28 mouse cellular contexts compared by ENCODE assay signal in genomic region chr4:141685499-141685898, GRCm38 (mm10). TPM values are rescaled to one million over a fixed set of nuclear protein-coding genes. Genes with fewer than 3 reads are reported as not detected.
DNase-seq lines count a peak whose midpoint lies in the region; ATAC-seq and TF ChIP-seq lines count a peak whose summit lies in the region.
"Had no signal": no experiment of that assay in that cellular context is flagged by ENCODE, and none has a peak within 500 bp of the region (broad histone marks: within the 10 kb centered on the region; RNA-seq: fewer than 3 reads in every experiment).

Gene Rsc1a1, minus strand, starts transcription at chr4:141685599.

- no peaks in the 10 kb centered on the region for H3K27me3 ChIP-seq in liver, adult 2 months (ENCODE audit: control insufficient read depth, insufficient read depth, low read length)
- H3K27me3 ChIP-seq in liver, postnatal 0 days (ENCODE audit: insufficient read depth, low read length) = no peaks in the 10 kb centered on the region
- no peaks in the 10 kb centered on the region for H3K27me3 ChIP-seq in thymus, adult 2 months (ENCODE audit: control insufficient read depth, insufficient read depth, low read length)
- no peaks in the 10 kb centered on the region for H3K27me3 ChIP-seq in small intestine, adult 2 months (ENCODE audit: control insufficient read depth, insufficient read depth, low read length)
- H3K27me3 ChIP-seq: CH12.LX; hindbrain, embryonic 13.5 days; liver, embryonic 15.5 days had no signal

- H3K9me3 ChIP-seq in liver, postnatal 0 days (ENCODE audit: low read length) = no peaks in the 10 kb centered on the region
- H3K9me3 ChIP-seq: G1E; hindbrain, embryonic 13.5 days; liver, embryonic 15.5 days had no signal

- TF ChIP-seq POLR2A in liver, adult 2 months (IDR thresholded peaks at IDR 0.05; ENCODE audit: extremely low read depth, insufficient read depth, low read length) = no peak
- no peak for TF ChIP-seq POLR2A in thymus, adult 2 months (IDR thresholded peaks at IDR 0.05; ENCODE audit: control insufficient read depth, extremely low read depth, insufficient read depth, low read length, poor library complexity)
- no peak for TF ChIP-seq POLR2A in small intestine, adult 2 months (IDR thresholded peaks at IDR 0.05; ENCODE audit: low read depth, low read length)

- ATAC-seq in liver, postnatal 0 days = no peak
- ATAC-seq: forebrain, embryonic 16.5 days; intestine, embryonic 16.5 days had no signal

- no peak for TF ChIP-seq EP300 in liver, postnatal 0 days (IDR thresholded peaks at IDR 0.05; ENCODE audit: low read depth)

- H3K4me1 ChIP-seq in liver, adult 2 months (ENCODE audit: control insufficient read depth, insufficient read depth, low read length) = peaks cover 4% of the 10 kb centered on the region
- no peaks in the 10 kb centered on the region for H3K4me1 ChIP-seq in liver, postnatal 0 days (ENCODE audit: insufficient read depth)
- H3K4me1 ChIP-seq in thymus, adult 2 months (replicated peaks; ENCODE audit: control insufficient read depth, insufficient read depth, low read length) = no peaks in the 10 kb centered on the region
- H3K4me1 ChIP-seq in small intestine, adult 2 months (ENCODE audit: control insufficient read depth, insufficient read depth, insufficient read length, low read length) = no peaks in the 10 kb centered on the region
- H3K4me1 ChIP-seq: hindbrain, embryonic 13.5 days had no signal

- no peaks in the 10 kb centered on the region for H3K79me2 ChIP-seq in liver, adult 2 months (ENCODE audit: control insufficient read depth, insufficient read depth, low read length)

- no peak within 1 kb of the TSS for H3K4me3 ChIP-seq in gastrocnemius, adult 2 months
- no peak within 1 kb of the TSS for H3K4me3 ChIP-seq in liver, adult 2 months (ENCODE audit: insufficient read depth, low read depth, low read length)
- no peak within 1 kb of the TSS for H3K4me3 ChIP-seq in liver, postnatal 0 days (ENCODE audit: low read depth, low read length)
- H3K4me3 ChIP-seq in thymus, adult 2 months (ENCODE audit: control insufficient read depth, insufficient read depth, low read length) = no peak within 1 kb of the TSS
- no peak within 1 kb of the TSS for H3K4me3 ChIP-seq in small intestine, adult 2 months (ENCODE audit: low read depth, low read length)
- H3K4me3 ChIP-seq: erythroblast, embryonic 14.5 days; hindbrain, embryonic 13.5 days; liver, embryonic 15.5 days had no signal

- H3K36me3 ChIP-seq in liver, adult 2 months (ENCODE audit: control insufficient read depth, insufficient read depth, low read length) = peaks cover 73% of the 10 kb centered on the region
- peaks cover 68% of the 10 kb centered on the region for H3K36me3 ChIP-seq in liver, postnatal 0 days (replicated peaks; ENCODE audit: insufficient read depth, low read length)
- peaks cover 31% of the 10 kb centered on the region for H3K36me3 ChIP-seq in thymus, adult 2 months (ENCODE audit: control insufficient read depth, insufficient read depth, low read length)
- peaks cover 68% of the 10 kb centered on the region for H3K36me3 ChIP-seq in small intestine, adult 2 months (ENCODE audit: control insufficient read depth, insufficient read depth, low read length)

- H3K9ac ChIP-seq in liver, adult 2 months (ENCODE audit: low read depth, low read length) = no peak within 1 kb of the TSS
- no peak within 1 kb of the TSS for H3K9ac ChIP-seq in liver, postnatal 0 days (replicated peaks)
- H3K9ac ChIP-seq: hindbrain, embryonic 13.5 days; liver, embryonic 15.5 days had no signal

- intact Hi-C loops in gastrocnemius, adult 2 months (cut with DNase I) = no loop called here

- TF ChIP-seq CTCF in gastrocnemius, adult 2 months (IDR thresholded peaks at IDR 0.05) = no peak
- no peak for TF ChIP-seq CTCF in liver, adult 2 months (IDR thresholded peaks at IDR 0.05; ENCODE audit: low read depth, low read length)
- TF ChIP-seq CTCF in liver, postnatal 0 days (IDR thresholded peaks at IDR 0.05; ENCODE audit: low read depth) = no peak
- no peak for TF ChIP-seq CTCF in thymus, adult 2 months (IDR thresholded peaks at IDR 0.05; ENCODE audit: borderline replicate concordance, control insufficient read depth, extremely low read depth, insufficient read depth, low read length, poor library complexity)
- no peak for TF ChIP-seq CTCF in small intestine, adult 2 months (IDR thresholded peaks at IDR 0.05; ENCODE audit: extremely low read depth, insufficient read length, insufficient replicate concordance, low read depth, low read length)

- WGBS in liver, adult 2 months = 96% methylated on average over 6 of the region's 6 CpGs
- WGBS in liver, postnatal 0 days (ENCODE audit: insufficient replicate concordance) = 95% methylated on average over 6 of the region's 6 CpGs
- 98% methylated on average over 6 of the region's 6 CpGs for WGBS in thymus, adult 2 months
- 96% methylated on average over 6 of the region's 6 CpGs for WGBS in small intestine, adult 2 months

- DNase-seq in gastrocnemius, adult 2 months = no peak
- DNase-seq in gastrocnemius, adult 18-20 months (ENCODE audit: low spot score) = no peak
- DNase-seq in liver, adult 2 months (ENCODE audit: extremely low read depth, low read depth, low spot score) = no peak
- no peak for DNase-seq in liver, postnatal 0 days
- DNase-seq in thymus, adult 2 months = no peak
- DNase-seq in thymus, postnatal 0 days (ENCODE audit: low spot score) = no peak
- DNase-seq in spleen, postnatal 4 days (ENCODE audit: low spot score in 2 of 2) = no peak
- DNase-seq: adrenal gland, adult 8-10 months; cerebellum, adult 8-10 months; gastrocnemius, postnatal 10 days; heart, postnatal 36 days; kidney, postnatal 25 days; liver; midbrain, embryonic 14.5 days; thymus, postnatal 36 days had no signal

- H3K4me2 ChIP-seq in liver, postnatal 0 days (ENCODE audit: low read depth, low read length) = no peak within 1 kb of the TSS
- H3K4me2 ChIP-seq: hindbrain, embryonic 13.5 days; liver, embryonic 15.5 days had no signal

- H3K27ac ChIP-seq in gastrocnemius, adult 2 months = peak within 1 kb of the TSS; percentile 73
- H3K27ac ChIP-seq in liver, adult 2 months (replicated peaks; ENCODE audit: insufficient read depth, low read depth, low read length) = no peak within 1 kb of the TSS
- no peak within 1 kb of the TSS for H3K27ac ChIP-seq in liver, postnatal 0 days (ENCODE audit: low read depth)
- no peak within 1 kb of the TSS for H3K27ac ChIP-seq in thymus, adult 2 months (ENCODE audit: control insufficient read depth, insufficient read depth, low read length)
- H3K27ac ChIP-seq in small intestine, adult 2 months (ENCODE audit: insufficient read depth, low read depth, low read length) = no peak within 1 kb of the TSS
- H3K27ac ChIP-seq: hindbrain, embryonic 13.5 days; liver, embryonic 15.5 days; macrophage had no signal

RNA-seq across cellular contexts. Expression of gene Rsc1a1, which starts in this region (rescaled TPM):
- 1 to 10 TPM; 3.8 to 5.6 TPM for total RNA-seq in gastrocnemius, adult 2 months (2021)
- 1 to 10 TPM; 4.1 to 5.2 TPM for total RNA-seq in gastrocnemius, adult 18-20 months (2021)
- 16.3 and 30.3 TPM in 2 replicates for total RNA-seq in liver, adult 2 months (2014; rRNA removed)
- polyA plus RNA-seq in liver, adult 2 months (2012; rRNA removed) = 52.0 and 70.9 TPM in 2 replicates
- not detected in 2 replicates for polyA plus RNA-seq in liver, postnatal 0 days (2015; fragmentation: Nextera tagmentation; extraction: Ambion mirVana)
- 8.5 and 14.4 TPM in 2 replicates for polyA plus RNA-seq in thymus, adult 2 months (2012; rRNA removed)
- polyA plus RNA-seq in thymus, postnatal 0 days (2015; fragmentation: Nextera tagmentation; extraction: Ambion mirVana) = not detected in 2 replicates
- polyA plus RNA-seq in small intestine, adult 2 months (2012; rRNA removed) = 9.8 and 16.5 TPM in 2 replicates
- total RNA-seq: monocyte, adult 5-6 weeks had no signal
- polyA plus RNA-seq: heart, embryonic 16.5 days; intestine, embryonic 16.5 days; kidney, embryonic 14.5 days; macrophage; midbrain, embryonic 14.5 days; stomach, embryonic 16.5 days had no signal
